Mouse (Mus musculus) macrophage (primary cell): Measurements from ENCODE around the gene Dcdc2b. TPM values are rescaled to one million over a fixed set of nuclear protein-coding genes. Genes with fewer than 3 reads are reported as not detected.

Experiments
- H3K27ac ChIP-seq: fragments of 350-480 bp; formaldehyde crosslinking; 2 replicates; pipeline ENCODE4 v1.9.0; 2021
- H3K36me3 ChIP-seq: fragments of 350-480 bp; formaldehyde crosslinking; 2 replicates; pipeline ENCODE4 v1.9.0; 2021; ENCODE audit errors: inconsistent target
- H3K4me3 ChIP-seq: fragments of 350-480 bp; formaldehyde crosslinking; 2 replicates; pipeline ENCODE4 v1.9.0; 2021; ENCODE audit errors: inconsistent target
- H3K79me2 ChIP-seq: fragments of 350-480 bp; formaldehyde crosslinking; 2 replicates; pipeline ENCODE4 v1.9.0; 2021; ENCODE audit errors: inconsistent target
- WGBS: methylation state at CpG from one replicate; pipeline ENCODE4 v1.1.7; 2026; ENCODE audit warnings: inconsistent platforms; ENCODE audit not compliant: missing documents; 5-methylcytosine and 5-hydroxymethylcytosine counted together
- polyA plus RNA-seq: library from polyadenylated mRNA; stranded (reverse); fragments of 250-400 nt; gene quantifications from 3 replicates; pipeline ENCODE4 v1.2.4, GENCODE M21; 2018; ENCODE audit warnings: inconsistent platforms
- total RNA-seq, 78 experiments: library from RNA; depleted of rRNA; stranded (reverse); fragments of 250-400 nt; gene quantifications; 1 replicate in 9 of 78; 2 replicates in 24 of 78; 3 replicates in 43 of 78; 4 replicates in 2 of 78; pipeline ENCODE4 v1.2.4; 2018; ENCODE audit warnings: inconsistent platforms in 56 of 78

Gene Dcdc2b
- 10 to 100 TPM in 4 of 26 experiments, 1 to 10 TPM in 17, not detected in 5; 1.3 to 16.5 (median 5.5) TPM for total RNA-seq (2018; cell fraction: chromatin; rRNA removed)
- total RNA-seq (2018; cell fraction: cytosol; rRNA removed) = 1 to 10 TPM in 2 of 26 experiments, under 1 TPM in 14, not detected in 10; 0.19 to 1.4 (median 0.62) TPM
- 10 to 100 TPM in 1 of 26 experiments, 1 to 10 TPM in 18, not detected in 7; 1.1 to 15.7 (median 3.5) TPM for total RNA-seq (2018; cell fraction: nucleus; rRNA removed)
- polyA plus RNA-seq = 0.47 to 0.77 TPM in 2 of 3 replicates, not detected in the other

DNA sequence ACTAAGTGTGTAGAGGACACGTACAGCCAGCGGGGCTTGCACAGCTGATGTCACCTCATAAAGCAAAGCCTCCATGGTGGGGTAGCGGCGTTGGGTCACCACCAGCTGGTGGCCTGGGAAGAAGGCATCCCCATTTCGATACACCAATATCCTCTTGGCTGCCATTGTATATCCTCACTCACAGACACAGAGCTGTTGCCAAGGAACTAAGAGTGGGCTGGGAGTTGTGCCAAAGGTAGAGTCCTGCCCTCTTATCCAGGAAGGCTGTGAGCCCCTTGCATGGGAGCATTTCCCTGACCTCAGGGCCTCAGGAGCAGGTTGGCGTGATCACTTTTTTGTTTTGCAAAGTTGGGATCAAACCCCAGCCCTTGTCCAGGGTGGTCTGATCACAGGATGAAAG, at the start of gene Dcdc2b:
Gene Dcdc2b, minus strand, starts transcription at position 165 of the 400 bp plus-strand sequence.
- no peak within 1 kb of the TSS for H3K4me3 ChIP-seq
- peaks cover 25% of the 10 kb centered on the region; the same call in 1 of the 2 replicates for H3K36me3 ChIP-seq
- 99% methylated on average over 6 of the region's 6 CpGs for WGBS
- H3K79me2 ChIP-seq = peaks cover 7% of the 10 kb centered on the region; the same call in 1 of the 2 replicates
- no peak within 1 kb of the TSS for H3K27ac ChIP-seq

DNA sequence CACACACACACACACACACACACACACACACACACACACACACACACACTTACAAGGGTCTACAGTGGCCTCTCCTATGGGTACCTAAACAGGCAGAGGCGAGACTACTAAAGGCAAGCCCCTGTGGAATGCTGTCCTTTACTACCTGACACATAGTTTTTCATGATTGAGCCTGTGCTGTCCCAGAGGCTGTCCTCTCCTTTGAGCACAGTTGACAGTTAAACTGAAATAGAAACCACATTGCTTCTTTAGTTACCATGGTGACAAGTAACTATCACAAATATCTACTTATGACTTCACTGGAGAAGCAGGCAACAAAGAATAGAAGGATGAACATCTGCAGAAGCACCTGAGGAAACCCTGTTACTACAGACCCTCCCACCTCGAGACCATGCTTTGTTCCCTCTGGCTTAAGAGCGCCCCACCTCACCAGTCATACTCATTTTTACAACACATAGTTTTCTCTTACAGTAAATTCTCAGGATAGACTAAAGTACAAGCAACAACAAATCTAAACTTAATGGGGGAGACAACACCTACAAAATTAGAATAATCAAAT, 48.3 kb upstream of the Dcdc2b start:
- Histone ChIP-seq H3K27ac (no peak overlapping the region), H3K36me3 (peaks cover 40% of the 10 kb centered on the region), H3K4me3 (no peak overlapping the region), H3K79me2 (peaks cover 61% of the 10 kb centered on the region)
- WGBS = 89% methylated on average over 3 of the region's 3 CpGs

GRCm38 (mm10) chr4:129661584-129661983, 47.5 kb upstream of the Dcdc2b start:
- peaks cover 54% of the 10 kb centered on the region for H3K79me2 ChIP-seq
- H3K4me3 ChIP-seq = no peak overlapping the region
- H3K36me3 ChIP-seq = peaks cover 48% of the 10 kb centered on the region
- 98% methylated on average over 3 of the region's 3 CpGs for WGBS
- no peak overlapping the region for H3K27ac ChIP-seq

GRCm38 (mm10) chr4:129654770-129655169, 40.7 kb upstream of the Dcdc2b start:
- H3K4me3 ChIP-seq = no peak overlapping the region
- no peak overlapping the region for H3K27ac ChIP-seq
- H3K36me3 ChIP-seq = peaks cover 94% of the 10 kb centered on the region
- no peaks in the 10 kb centered on the region for H3K79me2 ChIP-seq
- WGBS = 96% methylated on average over 14 of the region's 14 CpGs

GRCm38 (mm10) chr4:129650359-129650758, 36.3 kb upstream of the Dcdc2b start:
- Histone ChIP-seq H3K27ac (no peak overlapping the region), H3K79me2 (no peaks in the 10 kb centered on the region), H3K36me3 (peaks cover 87% of the 10 kb centered on the region), H3K4me3 (no peak overlapping the region)
- 91% methylated on average over 8 of the region's 8 CpGs for WGBS

DNA sequence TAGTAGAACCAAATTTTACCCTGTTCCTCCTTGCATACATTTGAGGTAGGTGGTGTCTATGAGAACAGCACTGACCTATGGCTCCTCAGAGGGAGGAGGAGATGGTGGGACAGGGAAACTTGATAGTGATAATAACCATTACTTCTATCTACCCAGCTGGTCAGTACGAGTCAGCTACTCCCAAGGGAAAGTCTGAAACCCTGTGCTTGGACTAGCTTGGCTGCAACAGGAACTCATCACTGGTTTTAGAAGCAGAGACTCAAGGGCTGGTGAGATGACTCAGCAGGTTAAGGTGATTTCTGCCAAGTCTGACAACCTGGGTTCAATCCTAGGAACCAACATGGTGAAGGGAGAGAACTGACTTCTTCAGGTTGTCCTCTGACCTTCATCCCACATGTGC, 34.6 kb upstream of the Dcdc2b start:
- no peaks in the 10 kb centered on the region for H3K79me2 ChIP-seq
- WGBS = 92% methylated on average over 1 of the region's 1 CpGs
- H3K27ac ChIP-seq = no peak overlapping the region
- peaks cover 70% of the 10 kb centered on the region for H3K36me3 ChIP-seq
- H3K4me3 ChIP-seq = no peak overlapping the region

DNA sequence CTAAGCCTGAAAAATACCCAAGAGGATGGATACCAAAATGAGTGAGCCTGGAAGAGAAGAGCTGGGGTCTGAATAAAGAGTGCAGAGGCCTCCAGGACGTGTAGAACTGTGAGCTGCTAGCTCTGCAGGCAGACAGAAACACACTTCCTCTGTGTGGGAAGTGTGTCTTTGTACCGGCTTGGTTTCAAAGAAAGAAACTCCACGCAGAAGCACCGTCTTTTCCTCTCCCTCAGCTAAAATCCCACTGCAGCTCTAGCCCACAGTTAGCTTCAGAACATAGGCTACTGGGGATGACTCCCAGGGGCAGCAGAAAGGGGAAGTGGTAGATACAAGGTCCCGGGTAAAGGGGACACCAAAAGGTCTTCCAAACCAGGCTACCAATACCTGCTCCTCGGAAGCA, 31.1 kb upstream of the Dcdc2b start:
- no peak overlapping the region for H3K27ac ChIP-seq
- 58% methylated on average over 6 of the region's 6 CpGs for WGBS
- no peak overlapping the region for H3K4me3 ChIP-seq
- peaks cover 39% of the 10 kb centered on the region for H3K36me3 ChIP-seq
- H3K79me2 ChIP-seq = no peaks in the 10 kb centered on the region

DNA sequence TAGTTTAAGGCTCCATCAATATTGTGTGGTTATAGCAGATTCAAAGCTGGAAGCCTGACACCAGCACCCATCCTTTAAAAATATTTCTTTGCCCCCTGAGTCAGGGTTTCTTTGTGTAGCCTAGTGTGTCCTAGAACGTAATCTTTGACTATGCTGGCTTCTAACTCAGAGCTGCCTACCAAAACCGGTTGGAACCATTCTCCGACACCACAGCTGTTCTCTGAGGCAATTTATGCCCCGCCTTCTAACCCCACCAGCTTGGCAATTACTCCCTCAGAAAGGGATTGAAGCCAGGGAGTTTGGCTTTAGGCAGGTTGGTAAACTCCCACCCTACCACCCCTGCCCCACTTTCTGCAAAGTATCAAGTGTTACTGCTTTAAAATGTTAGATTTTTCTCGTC, 27.7 kb upstream of the Dcdc2b start:
- peaks cover 29% of the 10 kb centered on the region for H3K79me2 ChIP-seq
- 86% methylated on average over 5 of the region's 5 CpGs for WGBS
- H3K27ac ChIP-seq = no peak overlapping the region
- H3K36me3 ChIP-seq = peaks cover 19% of the 10 kb centered on the region
- H3K4me3 ChIP-seq = no peak overlapping the region

- peaks cover 34% of the 10 kb centered on the region for H3K79me2 ChIP-seq
- peak within 1 kb of the TSS; percentile 84 for H3K27ac ChIP-seq
- peaks cover 21% of the 10 kb centered on the region for H3K36me3 ChIP-seq
- peak within 1 kb of the TSS; percentile 68 for H3K4me3 ChIP-seq
- WGBS = under 1% methylated on average over 59 of the region's 60 CpGs
Observed at GRCm38 (mm10) chr4:129640638-129641467, 26.8 kb upstream of the Dcdc2b start, which contains the start of gene Txlna. Gene Txlna, minus strand, starts transcription at chr4:129641065.

DNA sequence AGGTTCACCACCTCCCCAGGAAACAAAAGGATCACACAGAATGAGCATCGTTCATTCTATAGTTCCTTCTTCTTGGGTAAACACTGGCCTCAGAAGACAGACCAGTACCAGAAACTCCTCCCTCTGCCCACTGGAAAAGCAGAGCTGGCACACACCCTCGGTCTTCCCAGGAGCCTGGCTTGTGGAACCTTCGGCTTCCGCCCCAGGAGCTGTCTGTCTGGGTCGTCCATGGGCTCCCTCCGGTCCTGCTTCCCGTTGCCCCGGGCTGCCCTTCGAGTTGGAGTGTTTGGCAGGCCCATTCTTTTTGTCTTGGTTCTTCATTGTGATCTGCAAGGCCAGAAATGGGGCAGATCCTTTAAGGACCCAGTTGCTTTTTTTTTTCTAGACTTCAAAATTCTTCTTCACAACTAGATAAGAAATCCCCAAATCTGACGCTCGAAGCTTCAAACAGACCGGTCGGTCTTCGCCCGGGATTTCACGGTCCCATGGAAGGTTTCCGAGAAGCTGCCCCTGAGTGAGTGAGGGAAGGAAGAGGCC, 26.1 kb upstream of the Dcdc2b start:
- Histone ChIP-seq H3K27ac (peak overlapping the region; percentile 84), H3K4me3 (peak overlapping the region; percentile 68), H3K36me3 (peaks cover 28% of the 10 kb centered on the region), H3K79me2 (peaks cover 34% of the 10 kb centered on the region)
- 2% methylated on average over 15 of the region's 17 CpGs for WGBS

DNA sequence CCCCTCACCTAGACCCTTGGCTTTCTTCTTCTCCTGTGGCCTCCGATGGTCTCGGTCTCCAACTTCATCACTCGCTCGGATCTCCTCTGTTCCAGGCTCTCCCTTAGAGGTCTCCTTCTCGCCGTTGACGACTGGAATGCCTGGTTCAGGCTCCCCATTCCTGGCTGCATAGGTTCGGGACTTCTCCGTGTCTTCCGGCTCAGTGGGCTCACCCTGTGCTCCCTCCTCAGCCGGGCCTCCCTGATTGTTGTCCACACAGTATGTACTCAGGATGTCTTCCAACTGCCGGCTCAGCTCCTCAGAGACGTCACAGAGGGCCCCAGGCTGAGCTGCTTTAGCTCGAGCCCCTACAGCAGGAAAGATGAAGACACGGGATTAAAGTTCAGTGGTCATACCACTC, 25.2 kb upstream of the Dcdc2b start:
- Histone ChIP-seq H3K27ac (peak overlapping the region; percentile 84; the same call in 1 of the 2 replicates), H3K4me3 (peak overlapping the region; percentile 68; the same call in 1 of the 2 replicates)

DNA sequence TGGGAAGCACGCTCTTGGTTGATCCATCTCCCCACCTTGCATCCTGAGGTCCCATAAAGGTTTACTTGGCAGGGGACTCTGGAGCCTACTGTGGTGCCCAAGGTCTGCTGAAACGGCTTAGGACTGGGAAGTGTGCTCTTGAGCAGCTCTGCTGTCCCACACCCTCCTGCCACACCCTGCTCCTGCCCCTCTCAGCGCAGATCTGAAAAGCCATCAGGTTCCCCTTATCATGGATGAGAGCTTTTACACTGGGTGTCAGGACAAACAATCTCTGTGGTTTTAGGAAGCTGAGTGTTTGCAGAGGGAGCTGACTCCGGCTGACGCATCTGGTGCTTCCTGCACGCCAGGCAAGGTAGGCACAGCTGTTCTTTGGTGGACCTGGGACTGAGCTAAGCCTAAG, 19.8 kb upstream of the Dcdc2b start:
- WGBS = 88% methylated on average over 6 of the region's 6 CpGs
- Histone ChIP-seq H3K4me3 (no peak overlapping the region), H3K36me3 (peaks cover 89% of the 10 kb centered on the region), H3K27ac (no peak overlapping the region), H3K79me2 (peaks cover 25% of the 10 kb centered on the region)

More for the DNA sequence above, 25.2 kb upstream of the Dcdc2b start:
- Histone ChIP-seq H3K79me2 (peaks cover 34% of the 10 kb centered on the region), H3K36me3 (peaks cover 38% of the 10 kb centered on the region)
- 89% methylated on average over 15 of the region's 15 CpGs for WGBS

DNA sequence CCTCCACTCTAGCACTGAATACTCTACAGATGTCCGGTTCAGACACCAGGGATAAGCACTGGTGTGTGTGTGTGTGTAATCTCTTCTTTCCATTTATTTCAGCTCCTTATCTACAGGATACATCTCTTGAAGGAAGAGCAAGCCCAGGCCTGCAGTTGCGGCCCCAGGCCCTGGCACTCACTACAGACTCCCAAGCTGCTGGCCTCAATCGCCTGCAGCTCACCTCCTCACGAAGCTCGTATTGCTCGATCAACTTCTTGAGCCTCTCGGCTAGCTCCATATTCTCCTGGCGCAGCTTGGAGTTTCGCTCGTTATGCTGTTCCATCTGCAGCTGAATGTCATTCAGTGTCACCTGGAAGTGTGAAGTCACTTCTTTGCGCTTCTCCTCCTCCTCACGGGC, 17.8 kb upstream of the Dcdc2b start:
- H3K4me3 ChIP-seq = no peak overlapping the region
- WGBS = 96% methylated on average over 12 of the region's 12 CpGs
- H3K36me3 ChIP-seq = peaks cover 94% of the 10 kb centered on the region
- H3K27ac ChIP-seq = no peak overlapping the region
- peaks cover 6% of the 10 kb centered on the region; the same call in 1 of the 2 replicates for H3K79me2 ChIP-seq

DNA sequence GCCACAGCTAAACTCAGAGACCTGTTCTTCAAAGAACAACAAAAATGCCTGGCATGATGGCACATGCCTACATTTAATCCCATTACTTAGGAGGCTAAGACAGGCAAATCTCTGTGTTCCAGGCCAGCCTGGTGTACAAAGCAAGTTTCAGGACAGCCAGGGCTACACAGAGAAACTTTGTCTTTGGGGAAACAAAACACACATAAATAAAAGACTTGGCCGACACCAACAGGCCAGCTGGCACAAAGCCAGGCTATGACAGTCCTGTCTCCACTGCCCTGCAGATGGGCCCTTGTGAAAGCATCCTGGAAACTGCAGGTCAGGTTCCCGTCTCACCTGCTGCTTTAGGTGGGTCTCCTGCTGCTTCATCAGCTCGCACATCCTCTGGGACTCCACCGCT, 16.9 kb upstream of the Dcdc2b start:
- WGBS = 96% methylated on average over 4 of the region's 4 CpGs

More for the DNA sequence above, 16.9 kb upstream of the Dcdc2b start:
- Histone ChIP-seq H3K4me3 (no peak overlapping the region), H3K79me2 (peaks cover 1% of the 10 kb centered on the region; the same call in 1 of the 2 replicates), H3K27ac (no peak overlapping the region), H3K36me3 (peaks cover 88% of the 10 kb centered on the region)
